Mouse (Mus musculus) T-cell, adult 66 days (primary cell): ENCODE measurements around the gene Fbxo7. TPM values are rescaled to one million over a fixed set of nuclear protein-coding genes. Genes with fewer than 3 reads are reported as not detected.

ENCODE experiments used
- total RNA-seq, 2 experiments: library from RNA; stranded (reverse); gene quantifications; 3 replicates in 1 of 2; 4 replicates in 1 of 2; pipeline ENCODE4 v1.2.4; 2023

Gene Fbxo7
- 10 to 100 TPM; 56.5 to 63.3 TPM for total RNA-seq

DNA sequence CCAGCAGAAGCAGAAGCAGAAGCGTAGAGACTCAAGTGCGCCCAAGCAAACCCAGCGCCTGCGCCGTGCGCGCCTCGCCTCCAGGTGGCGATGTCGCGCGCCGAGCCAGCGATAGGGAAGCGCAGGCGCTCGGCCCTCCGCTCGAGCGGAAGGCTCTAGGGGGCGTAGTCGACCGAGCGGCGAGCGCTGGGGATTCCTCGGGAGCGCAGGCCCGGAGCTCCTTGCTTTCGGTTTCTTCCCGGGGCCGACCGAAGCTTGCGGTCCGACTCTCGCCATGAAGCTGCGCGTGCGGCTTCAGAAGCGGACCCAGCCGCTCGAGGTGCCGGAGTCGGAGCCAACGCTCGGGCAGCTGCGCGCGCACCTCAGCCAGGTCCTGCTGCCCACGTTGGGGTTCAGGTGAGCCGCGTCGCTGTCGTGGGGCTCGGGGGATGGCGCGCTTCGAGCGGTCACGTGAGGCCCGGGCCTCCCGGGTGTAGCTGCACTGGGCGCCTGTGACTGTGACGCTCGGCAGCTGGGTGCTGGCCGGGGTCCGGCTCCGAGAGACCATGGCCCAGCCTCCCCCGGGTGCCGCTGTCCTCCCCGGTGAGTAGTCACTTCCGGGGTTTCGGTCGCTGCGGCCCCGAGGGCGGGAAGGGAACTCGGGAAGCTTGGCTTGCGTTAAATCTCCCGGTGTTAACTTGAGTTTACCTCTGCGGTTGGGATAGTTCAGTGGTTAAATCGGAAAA, at the start of gene Fbxo7:
Gene Fbxo7, plus strand, starts transcription at position 224 of the 725 bp plus-strand sequence.

DNA sequence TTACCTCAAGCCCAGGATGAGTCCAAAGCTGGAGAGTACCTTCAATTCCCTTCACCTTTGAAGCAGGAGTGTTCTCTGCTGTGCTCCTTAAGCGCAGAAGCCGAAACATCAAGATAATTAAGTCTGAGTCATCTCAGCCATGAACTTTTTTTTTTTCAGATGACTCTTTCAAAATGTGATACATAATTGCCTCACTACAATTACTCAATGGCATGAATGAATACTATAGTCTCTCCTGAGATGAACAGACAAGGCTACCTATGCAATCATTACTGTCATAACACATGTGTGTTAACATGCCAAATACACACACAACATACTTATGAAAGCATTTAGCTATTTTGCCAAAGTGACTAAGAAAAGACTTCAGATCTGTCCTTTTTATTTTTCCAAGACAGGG, 10.0 kb upstream of the Fbxo7 start, which contains the start of gene Bpifc:
Gene Bpifc, minus strand, starts transcription at position 115 of the 400 bp plus-strand sequence.

Other genes starting within 250 kb of the Fbxo7 start
- 10 to 100 TPM; 28.0 to 29.5 TPM for gene Pwp1, start 192.5 kb upstream of the Fbxo7 start, total RNA-seq
- 10 to 100 TPM; 54.0 to 58.1 TPM for gene Prdm4, start 104.8 kb upstream of the Fbxo7 start, total RNA-seq
- under 1 TPM in 1 of 2 experiments, not detected in 1; 0.35 TPM for gene Ascl4, start 94.3 kb upstream of the Fbxo7 start, total RNA-seq
- 100 to 1,000 TPM; 106 to 109 TPM for gene Rtcb, start 64.1 kb upstream of the Fbxo7 start, total RNA-seq
- not detected for gene Bpifc, start 10.1 kb upstream of the Fbxo7 start, total RNA-seq